Mouse (Mus musculus) embryo, embryonic 10 days (tissue): ENCODE results near the gene Cdhr2.
A peak's percentile ranks its signal among the peaks of the same experiment; 100 is the strongest.

Source experiments
- DNase-seq: peaks from one replicate; pipeline ENCODE4 v3.0.0-alpha.2; 2015; ENCODE audit warnings: low spot score

Cdhr2 gene

GRCm38 (mm10) chr13:54693558-54694347, 7.5 kb upstream of the Cdhr2 start, which contains the start of gene Rnf44:
Gene Rnf44, minus strand, starts transcription at chr13:54693907.
- peak; percentile 97 for DNase-seq

GRCm38 (mm10) chr13:54694348-54695060, 6.8 kb upstream of the Cdhr2 start:
- peak; percentile 84 for DNase-seq

- DNase-seq: no peak
Measured at GRCm38 (mm10) chr13:54695479-54696230, 5.6 kb upstream of the Cdhr2 start.

- no peak for DNase-seq
Measured at GRCm38 (mm10) chr13:54702507-54702906, 1.2 kb downstream of the Cdhr2 start.

- DNase-seq: no peak
Measured at GRCm38 (mm10) chr13:54704890-54705289, 3.6 kb downstream of the Cdhr2 start.

GRCm38 (mm10) chr13:54710866-54711265, 9.6 kb downstream of the Cdhr2 start:
- DNase-seq: no peak

- no peak for DNase-seq
Measured at GRCm38 (mm10) chr13:54714393-54714792, 13.1 kb downstream of the Cdhr2 start.

- DNase-seq: no peak
Measured at GRCm38 (mm10) chr13:54714996-54715395, 13.7 kb downstream of the Cdhr2 start.

GRCm38 (mm10) chr13:54716916-54717315, 15.7 kb downstream of the Cdhr2 start:
- DNase-seq: peak; percentile 65

- no peak for DNase-seq
Measured at GRCm38 (mm10) chr13:54723143-54723542, 21.9 kb downstream of the Cdhr2 start.

GRCm38 (mm10) chr13:54726131-54726530, 24.9 kb downstream of the Cdhr2 start:
- DNase-seq: no peak

GRCm38 (mm10) chr13:54736931-54737330, 35.7 kb downstream of the Cdhr2 start:
- DNase-seq: no peak

GRCm38 (mm10) chr13:54737488-54738212, 36.4 kb downstream of the Cdhr2 start:
- peak; percentile 47 for DNase-seq

GRCm38 (mm10) chr13:54738213-54738601, 36.9 kb downstream of the Cdhr2 start:
- no peak for DNase-seq

- no peak for DNase-seq
Measured at GRCm38 (mm10) chr13:54746110-54746509, 44.8 kb downstream of the Cdhr2 start.

GRCm38 (mm10) chr13:54746896-54747295, 45.6 kb downstream of the Cdhr2 start:
- DNase-seq: no peak

GRCm38 (mm10) chr13:54748190-54748589, 46.9 kb downstream of the Cdhr2 start:
- no peak for DNase-seq

GRCm38 (mm10) chr13:54748721-54749060, 47.4 kb downstream of the Cdhr2 start:
- DNase-seq: no peak

GRCm38 (mm10) chr13:54749061-54749863, 48.0 kb downstream of the Cdhr2 start:
- peak; percentile 67 for DNase-seq

- DNase-seq: peak; percentile 8
Measured at GRCm38 (mm10) chr13:54749864-54750411, 48.7 kb downstream of the Cdhr2 start, which contains the start of gene Gprin1. Gene Gprin1, minus strand, starts transcription at chr13:54749874.

- DNase-seq: peak; percentile 66
Measured at GRCm38 (mm10) chr13:54750699-54751098, 49.4 kb downstream of the Cdhr2 start.
